Mouse (Mus musculus): ENCODE data around the gene Cpe.

Gene Cpe

DNA sequence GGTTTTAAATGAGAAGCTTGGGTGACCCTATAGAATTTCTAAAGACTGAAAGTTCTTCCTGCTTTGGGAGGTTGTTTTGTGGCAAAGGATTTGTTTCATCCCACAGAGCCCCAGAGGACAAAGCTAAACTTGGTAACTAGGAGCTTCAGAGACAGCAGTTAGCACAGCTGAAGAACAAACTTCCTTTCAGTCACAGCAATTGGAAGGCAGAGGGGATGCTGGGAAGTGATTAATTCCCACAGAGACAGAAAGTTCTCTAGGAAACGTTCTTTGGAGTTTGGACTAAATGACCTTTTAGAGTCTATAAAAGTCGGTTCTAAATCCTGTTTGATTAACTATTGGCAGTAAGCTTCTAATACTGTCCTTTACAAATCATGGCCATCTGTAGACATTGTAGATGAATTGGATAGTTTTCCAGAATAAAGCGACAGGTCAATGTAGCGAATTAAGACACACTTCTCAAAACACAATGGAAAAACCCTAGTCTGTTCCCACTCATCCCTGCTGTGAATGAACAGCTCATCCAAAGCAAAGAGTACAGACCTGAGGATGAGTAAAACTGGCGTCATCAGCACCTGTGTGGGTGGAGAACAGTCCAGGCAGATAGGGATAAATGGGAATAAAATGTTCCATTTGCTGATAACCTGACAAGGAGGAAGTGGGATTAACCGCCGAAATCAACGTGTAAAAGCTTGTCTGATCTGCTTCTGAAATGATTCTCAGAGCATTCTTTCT lies 58.6 kb downstream of the Cpe start:
- DNase-seq (ENCODE audit: low read depth, low spot score), result no peak

DNA sequence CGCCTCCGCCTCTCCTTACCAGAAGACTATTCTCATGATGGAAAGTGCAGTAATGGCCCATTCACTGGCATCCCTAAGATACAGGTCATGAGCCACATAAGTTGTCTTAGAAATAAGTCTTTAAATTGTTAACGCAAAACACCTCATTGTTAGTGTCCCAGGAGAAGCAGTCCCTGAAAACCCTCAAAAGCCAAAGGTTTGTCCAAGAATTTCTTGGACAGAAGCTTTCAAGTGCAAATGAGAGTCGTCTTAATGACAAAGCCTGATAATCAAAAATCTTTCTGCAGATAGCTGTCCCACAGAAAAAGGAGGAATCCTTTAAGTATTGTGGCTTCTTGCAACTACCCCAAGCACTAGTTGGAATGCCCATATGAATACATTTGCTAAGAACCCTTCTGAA lies 60.7 kb downstream of the Cpe start:
- DNase-seq (ENCODE audit: low read depth, low spot score), result no peak

DNA sequence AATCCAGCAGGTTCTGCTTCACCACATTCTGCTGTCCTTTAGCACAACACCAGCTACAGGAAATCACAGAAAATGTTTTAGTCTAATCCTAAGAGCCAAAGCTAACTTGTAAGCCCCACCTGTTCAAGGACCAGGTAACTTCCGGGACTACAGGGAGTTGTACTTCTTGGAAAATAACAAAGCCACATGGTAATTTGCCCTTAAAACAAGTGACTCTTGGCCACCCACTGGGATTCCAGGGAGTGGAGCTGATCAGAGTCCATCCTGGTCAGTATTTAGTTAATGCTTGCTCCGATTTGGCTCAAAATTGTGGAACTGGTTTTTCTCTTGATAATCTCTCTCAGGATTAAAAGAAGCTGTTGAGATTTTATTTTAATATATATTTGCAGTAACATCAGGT lies 61.1 kb downstream of the Cpe start:
- DNase-seq (ENCODE audit: low read depth, low spot score), result no peak

GRCm38 (mm10) chr8:64629034-64629760 lies 63.7 kb downstream of the Cpe start:
- no peak for DNase-seq (ENCODE audit: low read depth, low spot score)

DNA sequence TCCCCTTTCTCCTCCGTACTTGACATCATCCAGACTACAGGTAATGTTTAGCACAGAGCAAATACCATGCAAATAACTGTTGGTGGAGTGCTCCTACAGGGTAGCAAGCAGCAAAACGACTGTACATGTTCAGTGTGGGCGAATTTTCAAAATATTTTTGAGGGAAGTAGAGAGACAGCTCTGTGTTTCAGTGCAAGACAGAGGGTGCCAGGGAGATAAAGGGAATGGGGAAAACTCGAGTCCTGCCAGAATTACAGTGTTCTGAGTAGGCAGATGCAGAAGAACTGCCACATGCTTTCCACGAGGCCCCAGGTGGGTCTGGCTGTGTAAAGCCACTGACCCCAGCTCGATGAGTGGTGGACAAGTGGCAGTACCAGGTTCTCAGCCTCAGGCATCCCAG lies 64.8 kb downstream of the Cpe start:
- DNase-seq (ENCODE audit: low read depth, low spot score), result no peak

- no peak for DNase-seq (ENCODE audit: low read depth, low spot score)
Observed at GRCm38 (mm10) chr8:64624603-64625037, 68.2 kb downstream of the Cpe start.

DNA sequence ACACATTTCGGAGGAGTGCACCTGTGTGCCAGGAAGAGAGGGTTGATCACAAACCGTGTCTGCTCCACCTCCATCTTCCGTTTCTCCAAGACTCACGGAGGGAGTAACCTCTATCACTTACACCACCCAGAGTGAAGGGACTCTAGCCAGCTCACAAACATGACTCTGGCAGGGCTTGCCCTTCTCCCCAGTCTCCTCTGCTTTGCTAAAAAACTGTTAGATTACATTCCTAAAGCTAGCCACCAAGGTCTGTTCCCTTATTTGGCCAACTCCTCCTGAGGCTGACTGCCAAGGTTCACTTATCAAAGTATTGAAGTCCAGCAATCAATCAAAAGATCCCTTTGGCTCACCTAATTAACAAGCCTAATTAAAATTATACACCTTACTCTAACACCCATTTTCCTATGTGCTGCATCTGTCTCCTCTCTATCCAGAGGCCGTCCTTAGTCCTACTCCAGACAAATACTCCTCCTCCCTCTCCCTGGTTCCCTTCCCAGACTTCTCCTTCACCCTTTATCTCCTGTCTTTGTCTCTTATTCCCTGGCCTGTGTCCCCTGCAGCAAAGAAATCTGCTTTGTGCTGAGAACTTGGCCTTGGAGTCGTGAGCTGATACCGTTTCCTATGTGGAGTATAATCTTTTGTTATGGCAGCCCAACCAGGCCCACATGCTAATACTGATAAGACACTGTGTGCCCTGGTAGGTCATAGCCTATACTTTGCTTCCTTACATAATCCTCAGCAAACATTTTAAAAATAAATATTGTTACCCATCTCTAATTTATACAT lies 72.3 kb downstream of the Cpe start:
- no peak for DNase-seq (ENCODE audit: low read depth, low spot score)

DNA sequence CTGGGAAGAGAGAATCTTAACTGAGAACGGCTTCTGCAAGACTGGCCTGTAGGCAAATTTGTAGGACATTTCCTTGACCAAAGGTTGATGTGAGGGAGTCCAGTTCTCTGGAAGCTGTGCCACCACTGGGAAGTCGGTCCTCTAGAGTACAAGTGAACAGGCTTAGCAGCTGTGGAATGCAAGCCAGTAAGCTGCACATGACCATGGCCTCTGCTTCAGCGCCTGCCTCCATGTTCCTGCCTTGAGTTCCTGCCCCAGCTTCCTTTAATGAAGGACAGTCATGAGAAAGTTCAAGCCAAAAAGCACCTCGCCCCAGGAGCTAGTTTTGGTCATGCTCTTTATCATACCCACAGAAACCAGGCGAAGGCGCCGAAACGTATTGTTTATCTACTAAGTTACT lies 73.2 kb downstream of the Cpe start:
- DNase-seq (ENCODE audit: low read depth, low spot score), result no peak

GRCm38 (mm10) chr8:64618618-64619017 lies 74.2 kb downstream of the Cpe start:
- peak; percentile 28 for DNase-seq (ENCODE audit: low read depth, low spot score)

- DNase-seq (ENCODE audit: low read depth, low spot score), result no peak
Observed at GRCm38 (mm10) chr8:64616566-64616965, 76.3 kb downstream of the Cpe start.

GRCm38 (mm10) chr8:64615459-64615858 lies 77.4 kb downstream of the Cpe start:
- no peak for DNase-seq (ENCODE audit: low read depth, low spot score)

GRCm38 (mm10) chr8:64613663-64614062 lies 79.2 kb downstream of the Cpe start:
- DNase-seq (ENCODE audit: low read depth, low spot score), result no peak

GRCm38 (mm10) chr8:64611210-64611974 lies 81.5 kb downstream of the Cpe start:
- DNase-seq (ENCODE audit: low read depth, low spot score), result no peak

GRCm38 (mm10) chr8:64608931-64609330 lies 83.9 kb downstream of the Cpe start:
- no peak for DNase-seq (ENCODE audit: low read depth, low spot score)

DNA sequence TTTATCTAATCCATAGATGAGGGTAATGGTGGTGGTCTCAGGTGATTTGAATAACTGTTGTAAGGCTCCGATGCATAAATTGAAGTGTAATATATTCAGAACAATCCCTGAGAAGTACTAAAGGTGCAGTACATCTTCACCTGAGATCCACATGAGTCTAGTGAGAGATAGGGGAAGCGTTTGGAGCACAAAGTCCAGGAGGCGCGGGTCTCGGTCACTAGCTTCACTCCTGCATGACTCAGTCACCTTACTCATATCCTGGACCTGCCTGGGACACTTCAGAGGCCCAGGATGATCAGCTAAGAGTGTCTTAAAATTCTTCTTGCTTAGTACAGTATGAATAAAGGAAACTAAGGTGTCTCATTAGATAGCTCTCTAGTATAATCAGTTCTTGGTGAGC lies 86.8 kb downstream of the Cpe start:
- DNase-seq (ENCODE audit: low read depth, low spot score), result no peak

- no peak for DNase-seq (ENCODE audit: low read depth, low spot score)
Observed at GRCm38 (mm10) chr8:64598206-64598605, 94.6 kb downstream of the Cpe start.

- no peak for DNase-seq (ENCODE audit: low read depth, low spot score)
Observed at GRCm38 (mm10) chr8:64597042-64597970, 95.5 kb downstream of the Cpe start.

GRCm38 (mm10) chr8:64596396-64596795 lies 96.5 kb downstream of the Cpe start:
- no peak for DNase-seq (ENCODE audit: low read depth, low spot score)

- no peak for DNase-seq (ENCODE audit: low read depth, low spot score)
Observed at GRCm38 (mm10) chr8:64590456-64590855, 102.4 kb downstream of the Cpe start.

GRCm38 (mm10) chr8:64582887-64583286 lies 110.0 kb downstream of the Cpe start:
- no peak for DNase-seq (ENCODE audit: low read depth, low spot score)

- no peak for DNase-seq (ENCODE audit: low read depth, low spot score)
Observed at GRCm38 (mm10) chr8:64578221-64578620, 114.6 kb downstream of the Cpe start.

All from brain, embryonic 18.5 days (tissue).